ENCODE assay signal across 13 mouse cellular contexts in the genomic region with DNA sequence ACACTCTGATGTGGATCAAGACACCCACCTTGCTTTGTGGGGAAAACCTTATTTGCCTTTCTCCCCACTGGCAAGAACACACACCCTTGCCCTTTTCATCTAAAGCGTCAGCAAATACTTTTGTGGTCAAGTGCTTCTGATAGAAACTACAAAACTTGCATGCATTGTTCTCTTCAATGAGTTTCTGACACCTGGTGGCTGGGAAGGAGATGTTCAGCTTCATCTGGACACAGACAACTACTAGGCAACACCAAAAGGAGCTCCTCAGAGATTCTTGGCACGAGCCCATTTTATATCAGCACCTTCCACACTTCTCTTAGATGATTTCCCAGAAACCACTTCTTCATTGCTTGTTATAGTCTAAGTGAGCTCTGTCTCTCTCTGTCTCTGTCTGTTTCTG.
A peak's percentile ranks its signal among the peaks of the same experiment; 100 is the strongest.
DNase-seq lines count a peak whose midpoint lies in the region; ATAC-seq and TF ChIP-seq lines count a peak whose summit lies in the region.
"Had no signal": no experiment of that assay in that cellular context is flagged by ENCODE, and none has a peak within 500 bp of the region (broad histone marks: within the 10 kb centered on the region; RNA-seq: fewer than 3 reads in every experiment).

No protein-coding gene starts in this region.

- no peak overlapping the region for H3K4me3 ChIP-seq in gastrocnemius, adult 2 months
- H3K4me3 ChIP-seq in testis, adult 2 months (ENCODE audit: control insufficient read depth, low read depth, low read length), result peak overlapping the region; percentile 28; the same call in 1 of the 2 replicates
- H3K4me3 ChIP-seq in liver, embryonic 13.5 days (replicated peaks), result no peak overlapping the region
- no peak overlapping the region for H3K4me3 ChIP-seq in stomach, postnatal 0 days (ENCODE audit: low read depth, low read length)
- H3K4me3 ChIP-seq in heart, embryonic 10.5 days, result no peak overlapping the region
- H3K4me3 ChIP-seq: midbrain, embryonic 10.5 days had no signal

- H3K27ac ChIP-seq in gastrocnemius, adult 2 months, result no peak overlapping the region
- H3K27ac ChIP-seq in testis, adult 2 months (ENCODE audit: control insufficient read depth, insufficient read depth, low read depth, low read length), result no peak overlapping the region
- H3K27ac ChIP-seq in liver, embryonic 13.5 days, result no peak overlapping the region
- H3K27ac ChIP-seq in stomach, postnatal 0 days (replicated peaks), result no peak overlapping the region
- H3K27ac ChIP-seq in heart, embryonic 10.5 days, result no peak overlapping the region
- H3K27ac ChIP-seq: midbrain, embryonic 10.5 days had no signal

- WGBS in liver, embryonic 13.5 days (ENCODE audit: insufficient replicate concordance), result 24% methylated on average over 2 of the region's 2 CpGs
- WGBS in stomach, postnatal 0 days, result 69% methylated on average over 2 of the region's 2 CpGs
- 66% methylated on average over 2 of the region's 2 CpGs for WGBS in heart, embryonic 10.5 days

- H3K9me3 ChIP-seq in liver, embryonic 13.5 days (replicated peaks), result no peaks in the 10 kb centered on the region
- no peaks in the 10 kb centered on the region for H3K9me3 ChIP-seq in stomach, postnatal 0 days (ENCODE audit: control insufficient read depth, low read length)
- no peaks in the 10 kb centered on the region for H3K9me3 ChIP-seq in heart, embryonic 10.5 days
- H3K9me3 ChIP-seq: midbrain, embryonic 10.5 days had no signal

- H3K9ac ChIP-seq in liver, embryonic 13.5 days, result no peak overlapping the region
- H3K9ac ChIP-seq in stomach, postnatal 0 days (ENCODE audit: low read length), result no peak overlapping the region

- intact Hi-C loops in gastrocnemius, adult 2 months (cut with DNase I), result loop anchor here (2.0 kb wide), 1 partner anchor 153 kb away; no protein-coding TSS in a partner anchor

- H3K27me3 ChIP-seq in testis, adult 2 months (ENCODE audit: control insufficient read depth, insufficient read depth, low read length), result no peaks in the 10 kb centered on the region
- no peaks in the 10 kb centered on the region for H3K27me3 ChIP-seq in liver, embryonic 13.5 days
- H3K27me3 ChIP-seq in stomach, postnatal 0 days (ENCODE audit: control insufficient read depth, insufficient read depth, low read length), result no peaks in the 10 kb centered on the region
- no peaks in the 10 kb centered on the region for H3K27me3 ChIP-seq in heart, embryonic 10.5 days (ENCODE audit: insufficient read depth, poor library complexity, severe bottlenecking)

- H3K36me3 ChIP-seq in testis, adult 2 months (ENCODE audit: control insufficient read depth, insufficient read depth, low read length), result no peaks in the 10 kb centered on the region
- no peaks in the 10 kb centered on the region for H3K36me3 ChIP-seq in liver, embryonic 13.5 days
- no peaks in the 10 kb centered on the region for H3K36me3 ChIP-seq in stomach, postnatal 0 days (ENCODE audit: control insufficient read depth, insufficient read depth, low read length)
- no peaks in the 10 kb centered on the region for H3K36me3 ChIP-seq in heart, embryonic 10.5 days
- H3K36me3 ChIP-seq: midbrain, embryonic 10.5 days had no signal

- H3K4me2 ChIP-seq in liver, embryonic 13.5 days, result no peak overlapping the region
- H3K4me2 ChIP-seq in stomach, postnatal 0 days (replicated peaks; ENCODE audit: low read depth), result no peak overlapping the region

- peak; percentile 37 for TF ChIP-seq CTCF in gastrocnemius, adult 2 months (IDR thresholded peaks at IDR 0.05)
- no peak for TF ChIP-seq CTCF in testis, adult 2 months (IDR thresholded peaks at IDR 0.05; ENCODE audit: control insufficient read depth, insufficient read depth, insufficient replicate concordance, low read depth, low read length)
- peak; percentile 43 for TF ChIP-seq CTCF in stomach, postnatal 0 days (IDR thresholded peaks at IDR 0.05; ENCODE audit: low read depth)

- H3K4me1 ChIP-seq in testis, adult 2 months (ENCODE audit: control insufficient read depth, insufficient read depth, low read length), result no peaks in the 10 kb centered on the region
- peaks cover 13% of the 10 kb centered on the region for H3K4me1 ChIP-seq in liver, embryonic 13.5 days (replicated peaks)
- H3K4me1 ChIP-seq in stomach, postnatal 0 days (replicated peaks; ENCODE audit: control insufficient read depth, insufficient read depth), result no peaks in the 10 kb centered on the region
- H3K4me1 ChIP-seq in heart, embryonic 10.5 days, result no peaks in the 10 kb centered on the region

- TF ChIP-seq EP300 in stomach, postnatal 0 days (optimal IDR thresholded peaks at IDR 0.05), result no peak

- DNase-seq in gastrocnemius, adult 2 months, result no peak
- DNase-seq in gastrocnemius, postnatal 25 days, result no peak
- no peak for DNase-seq in testis, postnatal 14 days (ENCODE audit: low spot score)
- DNase-seq in liver, embryonic 13.5 days, result no peak
- DNase-seq in stomach, postnatal 0 days (ENCODE audit: low spot score), result no peak
- DNase-seq in adrenal gland, adult 18-20 months (ENCODE audit: low spot score in 2 of 2), result no peak
- no peak for DNase-seq in heart, embryonic 10.5 days (ENCODE audit: low spot score)
- DNase-seq: cerebellum, postnatal 10 days; heart, postnatal 36 days; kidney, postnatal 4 days had no signal

- no peak for TF ChIP-seq POLR2A in testis, adult 2 months (IDR thresholded peaks at IDR 0.05; ENCODE audit: control insufficient read depth, low read depth, low read length)

- peak; percentile 65 for ATAC-seq in liver, embryonic 13.5 days (ENCODE audit: low read depth)
- no peak for ATAC-seq in stomach, postnatal 0 days (ENCODE audit: low FRiP score, low TSS enrichment)
- ATAC-seq: inflammation-experienced regulatory T-cells, adult 6 months had no signal
